Mouse (Mus musculus) MEL (cell line): Measurements from ENCODE around the gene Eml1. TPM values are rescaled to one million over a fixed set of nuclear protein-coding genes. Genes with fewer than 3 reads are reported as not detected.

Experiments
- DNase-seq: peaks from one replicate; pipeline ENCODE4 v3.0.0; 2011; ENCODE audit warnings: low read depth, low spot score
- H3K27ac ChIP-seq: 2 replicates; pipeline ENCODE4 v1.5.1; 2012; ENCODE audit warnings: low read depth, mild to moderate bottlenecking, control low read depth, low read length, moderate library complexity; ENCODE audit not compliant: control insufficient read depth
- H3K27me3 ChIP-seq, 2 experiments: fragments of 150-350 bp in 1 of 2; sonication (generic) in 1 of 2; 2 replicates each; pipeline ENCODE4 v1.6.1; 2012; ENCODE audit warnings: low read length in 2 of 2, mild to moderate bottlenecking in 2 of 2, improper control_type of control experiment in 1 of 2, moderate library complexity in 1 of 2; ENCODE audit not compliant: insufficient read depth in 2 of 2, control insufficient read depth in 1 of 2
- H3K36me3 ChIP-seq, 2 experiments: 2 replicates each; pipeline ENCODE4 v1.6.1; 2012 to 2014; ENCODE audit warnings: low read length in 2 of 2, improper control_type of control experiment in 1 of 2, inconsistent platforms in 1 of 2, mild to moderate bottlenecking in 1 of 2; ENCODE audit not compliant: insufficient read depth in 2 of 2, control insufficient read depth in 1 of 2
- H3K4me1 ChIP-seq, 2 experiments: fragments of 150-350 bp in 1 of 2; sonication (generic) in 1 of 2; 2 replicates each; pipeline ENCODE4 v1.6.1; 2012; ENCODE audit warnings: low read length in 2 of 2, improper control_type of control experiment in 1 of 2, mild to moderate bottlenecking in 1 of 2; ENCODE audit not compliant: insufficient read depth in 2 of 2, control insufficient read depth in 1 of 2
- H3K4me3 ChIP-seq, 2 experiments: fragments of 150-350 bp in 1 of 2; sonication (generic) in 1 of 2; 2 replicates each; pipeline ENCODE4 v1.5.1; 2012; ENCODE audit warnings: low read depth in 2 of 2, low read length in 2 of 2, mild to moderate bottlenecking in 2 of 2, moderate library complexity in 2 of 2, control low read depth in 1 of 2, improper control_type of control experiment in 1 of 2; ENCODE audit not compliant: control insufficient read depth in 1 of 2, insufficient read depth in 1 of 2
- H3K79me2 ChIP-seq: 2 replicates; pipeline ENCODE4 v1.6.1; 2012; ENCODE audit warnings: mild to moderate bottlenecking, low read length, moderate library complexity; ENCODE audit not compliant: control insufficient read depth, poor library complexity, insufficient read depth
- H3K9ac ChIP-seq: 2 replicates; pipeline ENCODE4 v1.6.1; 2012; ENCODE audit warnings: low read depth, mild to moderate bottlenecking, control low read depth, low read length, moderate library complexity; ENCODE audit not compliant: control insufficient read depth, poor library complexity, severe bottlenecking
- H3K9me3 ChIP-seq: fragments of 150-350 bp; sonication (generic); replicated peaks from 2 replicates; pipeline ENCODE4 v1.6.1; 2012; ENCODE audit warnings: mild to moderate bottlenecking, low read length, improper control_type of control experiment, moderate library complexity; ENCODE audit not compliant: insufficient read depth
- BHLHE40 ChIP-seq: IDR thresholded peaks from 2 replicates; pipeline ENCODE4 v1.6.1; 2012; ENCODE audit warnings: low read depth, mild to moderate bottlenecking, inconsistent platforms, low read length, improper control_type of control experiment, borderline replicate concordance
- CTCF ChIP-seq, 3 experiments: IDR thresholded peaks in 2 of 3; conservative IDR thresholded peaks in 1 of 3; 2 replicates each; pipeline ENCODE4 v1.5.1; 2011 to 2012; ENCODE audit warnings: low read length in 3 of 3, low read depth in 2 of 3, mild to moderate bottlenecking in 2 of 3, improper control_type of control experiment in 1 of 3, inconsistent platforms in 1 of 3, mixed read lengths in 1 of 3, moderate library complexity in 1 of 3; ENCODE audit not compliant: control insufficient read depth in 1 of 3, insufficient read depth in 1 of 3, poor library complexity in 1 of 3, severe bottlenecking in 1 of 3
- E2F4 ChIP-seq: IDR thresholded peaks from 2 replicates; pipeline ENCODE4 v1.6.1; 2011; ENCODE audit warnings: low read depth, low read length, improper control_type of control experiment, borderline replicate concordance
- ELF1 ChIP-seq: IDR thresholded peaks from 2 replicates; pipeline ENCODE4 v1.6.1; 2014; ENCODE audit warnings: low read depth, mild to moderate bottlenecking, inconsistent platforms, low read length, improper control_type of control experiment, moderate library complexity
- EP300 ChIP-seq, 2 experiments: IDR thresholded peaks; 2 replicates each; pipeline ENCODE4 v1.6.1; 2011; ENCODE audit warnings: improper control_type of control experiment in 2 of 2, low read length in 2 of 2, low read depth in 1 of 2, mild to moderate bottlenecking in 1 of 2
- ETS1 ChIP-seq: IDR thresholded peaks from 2 replicates; pipeline ENCODE4 v1.6.1; 2012; ENCODE audit warnings: low read depth, mild to moderate bottlenecking, inconsistent platforms, low read length, improper control_type of control experiment, moderate library complexity
- GABPA ChIP-seq: IDR thresholded peaks from 2 replicates; pipeline ENCODE4 v1.6.1; 2012; ENCODE audit warnings: low read depth, mild to moderate bottlenecking, inconsistent platforms, low read length, improper control_type of control experiment, moderate library complexity
- HCFC1 ChIP-seq: IDR thresholded peaks from 2 replicates; pipeline ENCODE4 v1.6.1; 2012; ENCODE audit warnings: low read depth, mild to moderate bottlenecking, inconsistent platforms, low read length, improper control_type of control experiment, moderate library complexity
- JUND ChIP-seq: IDR thresholded peaks from 2 replicates; pipeline ENCODE4 v1.6.1; 2011; ENCODE audit warnings: low read depth, mild to moderate bottlenecking, improper control_type of control experiment, low read length
- KAT2A ChIP-seq: conservative IDR thresholded peaks from 2 replicates; pipeline ENCODE4 v1.6.1; 2012; ENCODE audit warnings: low read depth, low read length, improper control_type of control experiment, inconsistent platforms
- MAFK ChIP-seq: IDR thresholded peaks from 2 replicates; pipeline ENCODE4 v1.6.1; 2011; ENCODE audit warnings: low read depth, mild to moderate bottlenecking, low read length, improper control_type of control experiment, borderline replicate concordance
- MYB ChIP-seq: IDR thresholded peaks from 2 replicates; pipeline ENCODE4 v1.6.1; 2011; ENCODE audit warnings: mild to moderate bottlenecking, low read depth, low read length, improper control_type of control experiment
- MYC ChIP-seq: IDR thresholded peaks from 2 replicates; pipeline ENCODE4 v1.6.1; 2011; ENCODE audit warnings: low read depth, mild to moderate bottlenecking, low read length, improper control_type of control experiment, moderate library complexity
- NRF1 ChIP-seq: IDR thresholded peaks from 2 replicates; pipeline ENCODE4 v1.6.1; 2014; ENCODE audit warnings: low read depth, mild to moderate bottlenecking, inconsistent platforms, low read length, improper control_type of control experiment, moderate library complexity; ENCODE audit not compliant: poor library complexity, insufficient read depth, severe bottlenecking
- RCOR1 ChIP-seq: IDR thresholded peaks from 2 replicates; pipeline ENCODE4 v1.6.1; 2012; ENCODE audit warnings: low read depth, mild to moderate bottlenecking, inconsistent platforms, low read length, improper control_type of control experiment
- SIN3A ChIP-seq: IDR thresholded peaks from 2 replicates; pipeline ENCODE4 v1.6.1; 2012; ENCODE audit warnings: low read length, improper control_type of control experiment, inconsistent platforms
- TBP ChIP-seq: IDR thresholded peaks from 2 replicates; pipeline ENCODE4 v1.8.0; 2011; ENCODE audit warnings: low read depth, low read length, improper control_type of control experiment
- TCF12 ChIP-seq: IDR thresholded peaks from 2 replicates; pipeline ENCODE4 v1.6.1; 2014; ENCODE audit warnings: low read depth, mild to moderate bottlenecking, inconsistent platforms, low read length, improper control_type of control experiment, moderate library complexity
- UBTF ChIP-seq: IDR thresholded peaks from 2 replicates; pipeline ENCODE4 v1.6.1; 2012; ENCODE audit warnings: low read depth, mild to moderate bottlenecking, inconsistent platforms, low read length, improper control_type of control experiment, moderate library complexity, borderline replicate concordance; ENCODE audit not compliant: insufficient read depth
- USF1 ChIP-seq: IDR thresholded peaks from 2 replicates; pipeline ENCODE4 v1.6.1; 2014; ENCODE audit warnings: low read depth, mild to moderate bottlenecking, inconsistent platforms, low read length, improper control_type of control experiment, moderate library complexity
- USF2 ChIP-seq, 2 experiments: IDR thresholded peaks; 2 replicates each; pipeline ENCODE4 v1.6.1; 2011 to 2012; ENCODE audit warnings: improper control_type of control experiment in 2 of 2, low read length in 2 of 2, borderline replicate concordance in 1 of 2, inconsistent platforms in 1 of 2, low read depth in 1 of 2, mild to moderate bottlenecking in 1 of 2; ENCODE audit not compliant: insufficient read depth in 1 of 2
- ZC3H11A ChIP-seq: IDR thresholded peaks from 2 replicates; pipeline ENCODE4 v1.6.1; 2012; ENCODE audit warnings: low read depth, mild to moderate bottlenecking, inconsistent platforms, low read length, improper control_type of control experiment
- ZKSCAN1 ChIP-seq: IDR thresholded peaks from 2 replicates; pipeline ENCODE4 v1.6.1; 2012; ENCODE audit warnings: low read depth, mild to moderate bottlenecking, inconsistent platforms, low read length, improper control_type of control experiment, moderate library complexity
- ZNF384 ChIP-seq: IDR thresholded peaks from 2 replicates; pipeline ENCODE4 v1.6.1; 2012; ENCODE audit warnings: low read depth, mild to moderate bottlenecking, inconsistent platforms, low read length, improper control_type of control experiment
- polyA plus RNA-seq, 2 experiments: library from polyadenylated mRNA; stranded (reverse) in 1 of 2; unstranded in 1 of 2; fragments of >175 nt in 1 of 2; fragments of >200 nt in 1 of 2; gene quantifications; 2 replicates each; pipeline versions ENCODE4 v1.2.1 to v1.2.4; 2012; ENCODE audit warnings: low replicate concordance in 2 of 2, low read depth in 1 of 2; ENCODE audit not compliant: insufficient read length in 2 of 2, insufficient read depth in 1 of 2, missing spikeins in 1 of 2
- total RNA-seq: library from RNA; depleted of rRNA; stranded (reverse); fragments of 300-350 nt; gene quantifications from 2 replicates; pipeline ENCODE4 v1.2.3, GENCODE M21; 2012

The Eml1 gene
- total and polyA plus RNA-seq, 3 experiments = not detected

DNA sequence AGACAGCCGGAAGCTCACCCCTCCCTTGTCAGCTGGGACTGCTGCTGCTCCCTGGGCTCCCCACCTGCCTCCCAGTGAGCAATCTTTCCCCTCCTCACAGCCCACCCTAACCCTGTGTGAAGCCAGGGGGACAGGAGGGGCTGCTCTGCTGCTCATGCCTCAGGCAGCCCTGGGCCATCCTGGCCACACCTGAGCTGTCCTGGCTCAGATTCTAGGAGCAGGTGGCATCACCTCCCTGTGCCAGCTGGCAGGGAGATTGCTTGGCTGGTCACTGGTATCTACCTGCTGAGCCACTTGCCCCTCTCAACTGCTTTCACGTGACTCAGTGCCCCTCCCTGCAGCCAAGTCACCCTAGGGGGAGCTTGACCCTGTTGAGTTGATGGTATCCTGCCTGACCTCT lies 16.5 kb upstream of the Eml1 start:
- Histone ChIP-seq H3K27ac (no peak overlapping the region), H3K9me3 (no peaks in the 10 kb centered on the region), H3K27me3 (no peaks in the 10 kb centered on the region)
- TF ChIP-seq MAFK (no peak), ZKSCAN1 (no peak), EP300 (IDR thresholded peaks at IDR 0.05; ENCODE audit: low read depth in 1 of 2, low read length in 2 of 2) (no peak), E2F4 (no peak), CTCF (IDR thresholded peaks at IDR 0.05 in 2 of 3, conservative IDR thresholded peaks at IDR 0.05 in 1 of 3; ENCODE audit: control insufficient read depth in 1 of 3, insufficient read depth in 1 of 3, low read depth in 2 of 3, low read length in 3 of 3, poor library complexity in 1 of 3, severe bottlenecking in 1 of 3) (no peak), SIN3A (no peak), TBP (no peak), ZC3H11A (no peak), ZNF384 (no peak), USF1 (no peak), RCOR1 (no peak), UBTF (no peak), HCFC1 (no peak), GABPA (no peak), NRF1 (no peak), BHLHE40 (no peak), ELF1 (no peak), KAT2A (no peak)
- TF ChIP-seq, all 39 proteins: peak for 0
- H3K4me3 ChIP-seq = no peak overlapping the region
- H3K79me2 ChIP-seq = no peaks in the 10 kb centered on the region
- no peak for DNase-seq
- no peaks in the 10 kb centered on the region for H3K36me3 ChIP-seq
- H3K9ac ChIP-seq = no peak overlapping the region
- no peaks in the 10 kb centered on the region for H3K4me1 ChIP-seq

DNA sequence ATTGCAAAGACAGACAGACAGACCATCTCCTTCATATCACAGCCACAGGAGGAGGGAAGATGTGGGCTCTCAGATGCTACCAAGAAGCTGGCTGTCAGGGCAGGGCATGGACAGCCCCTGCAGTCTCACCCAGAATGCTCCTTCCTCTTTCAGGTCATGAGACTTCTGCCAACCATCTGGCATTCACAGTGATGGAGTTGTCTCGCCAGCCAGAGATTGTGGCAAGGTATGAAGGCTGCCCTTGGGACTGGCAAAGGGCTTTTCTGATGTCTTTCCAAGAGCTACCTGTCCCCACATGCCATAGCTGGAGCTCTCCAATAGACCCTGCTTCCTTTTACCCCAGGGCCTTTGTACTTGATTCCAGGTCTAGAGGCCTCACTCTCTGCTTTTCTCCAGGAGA lies 15.5 kb upstream of the Eml1 start:
- no peaks in the 10 kb centered on the region for H3K27me3 ChIP-seq
- no peak for DNase-seq
- no peak overlapping the region for H3K4me3 ChIP-seq
- H3K9ac ChIP-seq = no peak overlapping the region
- H3K36me3 ChIP-seq = no peaks in the 10 kb centered on the region
- no peak overlapping the region for H3K27ac ChIP-seq
- no peaks in the 10 kb centered on the region for H3K79me2 ChIP-seq
- TF ChIP-seq ELF1 = no peak
- no peak for TF ChIP-seq USF2 (IDR thresholded peaks at IDR 0.05; ENCODE audit: borderline replicate concordance in 1 of 2, insufficient read depth in 1 of 2, low read depth in 1 of 2, low read length in 2 of 2)
- TF ChIP-seq BHLHE40 = no peak
- TF ChIP-seq TCF12 = no peak
- TF ChIP-seq ZC3H11A = no peak
- no peak for TF ChIP-seq MAFK
- TF ChIP-seq HCFC1 = no peak
- TF ChIP-seq JUND = no peak
- no peak for TF ChIP-seq UBTF
- TF ChIP-seq GABPA = no peak
- no peak for TF ChIP-seq MYB
- no peak for TF ChIP-seq ETS1
- no peak for TF ChIP-seq MYC
- TF ChIP-seq, all 39 proteins: peak for 0
- Histone ChIP-seq H3K9me3 (no peaks in the 10 kb centered on the region), H3K4me1 (no peaks in the 10 kb centered on the region)
